Mouse (Mus musculus): ENCODE data around the gene Abcc6. TPM values are rescaled to one million over a fixed set of nuclear protein-coding genes. Genes with fewer than 3 reads are reported as not detected.

The Abcc6 gene
- 0.66 and 0.87 TPM in 2 replicates for polyA plus RNA-seq (2015; fragmentation: Nextera tagmentation; extraction: Ambion mirVana)

GRCm38 (mm10) chr7:46030145-46030488 lies at the start of gene Abcc6:
Gene Abcc6 (minus strand): TSS chr7:46030302.
- peak within 1 kb of the TSS; percentile 39; the same call in 1 of the 2 replicates for H3K27ac ChIP-seq (ENCODE audit: low read length)
- peak within 1 kb of the TSS; percentile 45 for H3K4me2 ChIP-seq (replicated peaks; ENCODE audit: low read depth, low read length)
- H3K27me3 ChIP-seq (ENCODE audit: insufficient read depth, low read length) = no peaks in the 10 kb centered on the region
- no peaks in the 10 kb centered on the region for H3K36me3 ChIP-seq (ENCODE audit: insufficient read depth, low read length)
- no peaks in the 10 kb centered on the region for H3K9me3 ChIP-seq (ENCODE audit: low read length)
- peaks cover 12% of the 10 kb centered on the region for H3K4me1 ChIP-seq (ENCODE audit: insufficient read depth, low read length)
- peak; percentile 52 for ATAC-seq (ENCODE audit: low FRiP score, low TSS enrichment)
- 0 out of 2 replicates have a peak within 1 kb of the TSS, but pooled peaks have one; percentile 18 for H3K4me3 ChIP-seq (ENCODE audit: low read length)
- 4% methylated on average over 11 of the region's 11 CpGs for WGBS
- H3K9ac ChIP-seq (replicated peaks; ENCODE audit: low read length) = peak within 1 kb of the TSS; percentile 43

GRCm38 (mm10) chr7:46077675-46078074 lies 47.6 kb upstream of the Abcc6 start:
- Histone ChIP-seq H3K4me2 (replicated peaks; ENCODE audit: low read depth, low read length) (no peak overlapping the region), H3K27me3 (ENCODE audit: insufficient read depth, low read length) (no peaks in the 10 kb centered on the region), H3K9ac (replicated peaks; ENCODE audit: low read length) (no peak overlapping the region), H3K4me1 (ENCODE audit: insufficient read depth, low read length) (no peaks in the 10 kb centered on the region), H3K4me3 (ENCODE audit: low read length) (no peak overlapping the region), H3K27ac (ENCODE audit: low read length) (no peak overlapping the region), H3K9me3 (ENCODE audit: low read length) (no peaks in the 10 kb centered on the region), H3K36me3 (ENCODE audit: insufficient read depth, low read length) (peaks cover 55% of the 10 kb centered on the region)
- 92% methylated on average over 12 of the region's 12 CpGs for WGBS
- ATAC-seq (ENCODE audit: low FRiP score, low TSS enrichment) = no peak

- Histone ChIP-seq H3K27me3 (ENCODE audit: insufficient read depth, low read length) (no peaks in the 10 kb centered on the region), H3K9me3 (ENCODE audit: low read length) (no peaks in the 10 kb centered on the region), H3K4me3 (ENCODE audit: low read length) (no peak overlapping the region), H3K27ac (ENCODE audit: low read length) (no peak overlapping the region), H3K4me2 (replicated peaks; ENCODE audit: low read depth, low read length) (no peak overlapping the region), H3K4me1 (ENCODE audit: insufficient read depth, low read length) (no peaks in the 10 kb centered on the region), H3K9ac (replicated peaks; ENCODE audit: low read length) (no peak overlapping the region), H3K36me3 (ENCODE audit: insufficient read depth, low read length) (peaks cover 56% of the 10 kb centered on the region)
- 89% methylated on average over 7 of the region's 7 CpGs for WGBS
- ATAC-seq (ENCODE audit: low FRiP score, low TSS enrichment) = no peak
Measured at GRCm38 (mm10) chr7:46076844-46077243, 46.7 kb upstream of the Abcc6 start.

GRCm38 (mm10) chr7:46068831-46069230 lies 38.7 kb upstream of the Abcc6 start:
- no peak for ATAC-seq (ENCODE audit: low FRiP score, low TSS enrichment)
- 95% methylated on average over 8 of the region's 8 CpGs for WGBS
- no peak overlapping the region for H3K9ac ChIP-seq (replicated peaks; ENCODE audit: low read length)
- H3K4me3 ChIP-seq (ENCODE audit: low read length) = no peak overlapping the region
- no peaks in the 10 kb centered on the region for H3K9me3 ChIP-seq (ENCODE audit: low read length)
- no peaks in the 10 kb centered on the region for H3K4me1 ChIP-seq (ENCODE audit: insufficient read depth, low read length)
- H3K27me3 ChIP-seq (ENCODE audit: insufficient read depth, low read length) = no peaks in the 10 kb centered on the region
- H3K4me2 ChIP-seq (replicated peaks; ENCODE audit: low read depth, low read length) = no peak overlapping the region
- H3K27ac ChIP-seq (ENCODE audit: low read length) = no peak overlapping the region
- peaks cover 75% of the 10 kb centered on the region for H3K36me3 ChIP-seq (ENCODE audit: insufficient read depth, low read length)

GRCm38 (mm10) chr7:46063296-46063695 lies 33.2 kb upstream of the Abcc6 start:
- no peak overlapping the region for H3K27ac ChIP-seq (ENCODE audit: low read length)
- H3K27me3 ChIP-seq (ENCODE audit: insufficient read depth, low read length) = no peaks in the 10 kb centered on the region
- no peak for ATAC-seq (ENCODE audit: low FRiP score, low TSS enrichment)
- no peaks in the 10 kb centered on the region for H3K9me3 ChIP-seq (ENCODE audit: low read length)
- no peaks in the 10 kb centered on the region for H3K4me1 ChIP-seq (ENCODE audit: insufficient read depth, low read length)
- no peak overlapping the region for H3K9ac ChIP-seq (replicated peaks; ENCODE audit: low read length)
- H3K4me2 ChIP-seq (replicated peaks; ENCODE audit: low read depth, low read length) = no peak overlapping the region
- WGBS = 94% methylated on average over 6 of the region's 6 CpGs
- peaks cover 56% of the 10 kb centered on the region for H3K36me3 ChIP-seq (ENCODE audit: insufficient read depth, low read length)
- no peak overlapping the region for H3K4me3 ChIP-seq (ENCODE audit: low read length)

GRCm38 (mm10) chr7:46061614-46062013 lies 31.5 kb upstream of the Abcc6 start:
- no peak overlapping the region for H3K4me2 ChIP-seq (replicated peaks; ENCODE audit: low read depth, low read length)
- H3K27ac ChIP-seq (ENCODE audit: low read length) = no peak overlapping the region
- H3K9me3 ChIP-seq (ENCODE audit: low read length) = no peaks in the 10 kb centered on the region
- WGBS = 95% methylated on average over 16 of the region's 16 CpGs
- no peak overlapping the region for H3K4me3 ChIP-seq (ENCODE audit: low read length)
- no peak overlapping the region for H3K9ac ChIP-seq (replicated peaks; ENCODE audit: low read length)
- no peaks in the 10 kb centered on the region for H3K27me3 ChIP-seq (ENCODE audit: insufficient read depth, low read length)
- no peak for ATAC-seq (ENCODE audit: low FRiP score, low TSS enrichment)
- H3K36me3 ChIP-seq (ENCODE audit: insufficient read depth, low read length) = peaks cover 60% of the 10 kb centered on the region
- H3K4me1 ChIP-seq (ENCODE audit: insufficient read depth, low read length) = no peaks in the 10 kb centered on the region

- H3K9ac ChIP-seq (replicated peaks; ENCODE audit: low read length) = no peak overlapping the region
- H3K4me2 ChIP-seq (replicated peaks; ENCODE audit: low read depth, low read length) = no peak overlapping the region
- H3K36me3 ChIP-seq (ENCODE audit: insufficient read depth, low read length) = peaks cover 59% of the 10 kb centered on the region
- 92% methylated on average over 8 of the region's 8 CpGs for WGBS
- no peaks in the 10 kb centered on the region for H3K4me1 ChIP-seq (ENCODE audit: insufficient read depth, low read length)
- ATAC-seq (ENCODE audit: low FRiP score, low TSS enrichment) = no peak
- H3K4me3 ChIP-seq (ENCODE audit: low read length) = no peak overlapping the region
- H3K27me3 ChIP-seq (ENCODE audit: insufficient read depth, low read length) = no peaks in the 10 kb centered on the region
- no peaks in the 10 kb centered on the region for H3K9me3 ChIP-seq (ENCODE audit: low read length)
- no peak overlapping the region for H3K27ac ChIP-seq (ENCODE audit: low read length)
Measured at GRCm38 (mm10) chr7:46060688-46061087, 30.6 kb upstream of the Abcc6 start.

- Histone ChIP-seq H3K27me3 (ENCODE audit: insufficient read depth, low read length) (no peaks in the 10 kb centered on the region), H3K4me1 (ENCODE audit: insufficient read depth, low read length) (no peaks in the 10 kb centered on the region), H3K4me2 (replicated peaks; ENCODE audit: low read depth, low read length) (no peak overlapping the region), H3K9ac (replicated peaks; ENCODE audit: low read length) (no peak overlapping the region), H3K36me3 (ENCODE audit: insufficient read depth, low read length) (peaks cover 70% of the 10 kb centered on the region), H3K9me3 (ENCODE audit: low read length) (no peaks in the 10 kb centered on the region), H3K27ac (ENCODE audit: low read length) (no peak overlapping the region), H3K4me3 (ENCODE audit: low read length) (no peak overlapping the region)
- 89% methylated on average over 11 of the region's 11 CpGs for WGBS
- ATAC-seq (ENCODE audit: low FRiP score, low TSS enrichment) = no peak
Measured at GRCm38 (mm10) chr7:46058882-46059281, 28.8 kb upstream of the Abcc6 start.

GRCm38 (mm10) chr7:46053566-46053965 lies 23.5 kb upstream of the Abcc6 start:
- WGBS = 90% methylated on average over 3 of the region's 3 CpGs
- Histone ChIP-seq H3K27ac (ENCODE audit: low read length) (no peak overlapping the region), H3K9ac (replicated peaks; ENCODE audit: low read length) (no peak overlapping the region), H3K4me1 (ENCODE audit: insufficient read depth, low read length) (no peaks in the 10 kb centered on the region), H3K36me3 (ENCODE audit: insufficient read depth, low read length) (peaks cover 72% of the 10 kb centered on the region), H3K9me3 (ENCODE audit: low read length) (no peaks in the 10 kb centered on the region), H3K27me3 (ENCODE audit: insufficient read depth, low read length) (no peaks in the 10 kb centered on the region), H3K4me2 (replicated peaks; ENCODE audit: low read depth, low read length) (no peak overlapping the region), H3K4me3 (ENCODE audit: low read length) (no peak overlapping the region)
- no peak for ATAC-seq (ENCODE audit: low FRiP score, low TSS enrichment)

- no peak for ATAC-seq (ENCODE audit: low FRiP score, low TSS enrichment)
- H3K9ac ChIP-seq (replicated peaks; ENCODE audit: low read length) = no peak overlapping the region
- WGBS = 95% methylated on average over 4 of the region's 4 CpGs
- no peak overlapping the region for H3K27ac ChIP-seq (ENCODE audit: low read length)
- H3K4me3 ChIP-seq (ENCODE audit: low read length) = no peak overlapping the region
- no peaks in the 10 kb centered on the region for H3K9me3 ChIP-seq (ENCODE audit: low read length)
- no peaks in the 10 kb centered on the region for H3K27me3 ChIP-seq (ENCODE audit: insufficient read depth, low read length)
- H3K36me3 ChIP-seq (ENCODE audit: insufficient read depth, low read length) = peaks cover 63% of the 10 kb centered on the region
- no peak overlapping the region for H3K4me2 ChIP-seq (replicated peaks; ENCODE audit: low read depth, low read length)
- H3K4me1 ChIP-seq (ENCODE audit: insufficient read depth, low read length) = no peaks in the 10 kb centered on the region
Measured at GRCm38 (mm10) chr7:46052161-46052821, 22.2 kb upstream of the Abcc6 start.
